Mouse (Mus musculus): ENCODE results near the gene Apol7a. TPM values are rescaled to one million over a fixed set of nuclear protein-coding genes. Genes with fewer than 3 reads are reported as not detected.
"Not testable (repeated sequence)": the region's sequence is repeated elsewhere in the genome, so short reads cannot be mapped to it uniquely, and the experiment has no call there.

Apol7a gene
- polyA plus RNA-seq, 1 experiment from 2014 or later, result not detected

- not testable (repeated sequence) for H3K27ac ChIP-seq; H3K9me3 ChIP-seq (replicated peaks); H3K36me3 ChIP-seq; H3K27me3 ChIP-seq (ENCODE audit: low read depth, poor library complexity, severe bottlenecking); DNase-seq (ENCODE audit: low spot score); H3K4me3 ChIP-seq; H3K4me1 ChIP-seq
- 63% methylated on average over 3 of the region's 3 CpGs for WGBS
These were observed 5.1 kb downstream of the Apol7a start for GRCm38 (mm10) chr15:77393832-77394231.

GRCm38 (mm10) chr15:77387462-77387861, 11.4 kb downstream of the Apol7a start:
- Histone ChIP-seq H3K27me3 (ENCODE audit: low read depth, poor library complexity, severe bottlenecking) (no peaks in the 10 kb centered on the region), H3K4me3 (no peak overlapping the region), H3K9me3 (replicated peaks) (no peaks in the 10 kb centered on the region), H3K27ac (no peak overlapping the region), H3K36me3 (no peaks in the 10 kb centered on the region), H3K4me1 (no peaks in the 10 kb centered on the region)
- 91% methylated on average over 2 of the region's 2 CpGs for WGBS
- no peak for DNase-seq (ENCODE audit: low spot score)

GRCm38 (mm10) chr15:77384340-77385030, 14.4 kb downstream of the Apol7a start:
- Histone ChIP-seq H3K4me1 (no peaks in the 10 kb centered on the region), H3K4me3 (no peak overlapping the region), H3K27me3 (ENCODE audit: low read depth, poor library complexity, severe bottlenecking) (no peaks in the 10 kb centered on the region), H3K27ac (no peak overlapping the region), H3K36me3 (no peaks in the 10 kb centered on the region), H3K9me3 (replicated peaks) (no peaks in the 10 kb centered on the region)
- no peak for DNase-seq (ENCODE audit: low spot score)
- WGBS, result 95% methylated on average over 7 of the region's 7 CpGs

- WGBS, result 63% methylated on average over 1 of the region's 1 CpGs
- H3K27ac ChIP-seq, result no peak overlapping the region
These were observed 16.0 kb downstream of the Apol7a start for GRCm38 (mm10) chr15:77382880-77383279.

GRCm38 (mm10) chr15:77382271-77382850, 16.5 kb downstream of the Apol7a start:
- H3K4me3 ChIP-seq, result no peak overlapping the region
- H3K36me3 ChIP-seq, result no peaks in the 10 kb centered on the region
- no peak overlapping the region for H3K27ac ChIP-seq
- DNase-seq (ENCODE audit: low spot score), result no peak
- WGBS, result 85% methylated on average over 11 of the region's 11 CpGs
- no peaks in the 10 kb centered on the region for H3K27me3 ChIP-seq (ENCODE audit: low read depth, poor library complexity, severe bottlenecking)
- H3K9me3 ChIP-seq (replicated peaks), result no peaks in the 10 kb centered on the region
- no peaks in the 10 kb centered on the region for H3K4me1 ChIP-seq

More at GRCm38 (mm10) chr15:77382880-77383279, 16.0 kb downstream of the Apol7a start:
- Histone ChIP-seq H3K4me3 (no peak overlapping the region), H3K4me1 (no peaks in the 10 kb centered on the region), H3K9me3 (replicated peaks) (no peaks in the 10 kb centered on the region), H3K36me3 (no peaks in the 10 kb centered on the region), H3K27me3 (ENCODE audit: low read depth, poor library complexity, severe bottlenecking) (no peaks in the 10 kb centered on the region)
- DNase-seq (ENCODE audit: low spot score), result no peak

- DNase-seq (ENCODE audit: low spot score), result no peak
- Histone ChIP-seq H3K9me3 (replicated peaks) (no peaks in the 10 kb centered on the region), H3K27ac (no peak overlapping the region), H3K4me1 (no peaks in the 10 kb centered on the region), H3K36me3 (no peaks in the 10 kb centered on the region), H3K27me3 (ENCODE audit: low read depth, poor library complexity, severe bottlenecking) (no peaks in the 10 kb centered on the region), H3K4me3 (no peak overlapping the region)
- WGBS, result 79% methylated on average over 6 of the region's 6 CpGs
These were observed 17.4 kb downstream of the Apol7a start for GRCm38 (mm10) chr15:77381481-77381880.

- Histone ChIP-seq H3K9me3 (replicated peaks) (no peaks in the 10 kb centered on the region), H3K27ac (no peak overlapping the region), H3K4me3 (no peak overlapping the region), H3K36me3 (no peaks in the 10 kb centered on the region), H3K27me3 (ENCODE audit: low read depth, poor library complexity, severe bottlenecking) (no peaks in the 10 kb centered on the region), H3K4me1 (no peaks in the 10 kb centered on the region)
- DNase-seq (ENCODE audit: low spot score), result no peak
- 61% methylated on average over 4 of the region's 4 CpGs for WGBS
These were observed 19.0 kb downstream of the Apol7a start for GRCm38 (mm10) chr15:77379921-77380320.

GRCm38 (mm10) chr15:77377419-77377818, 21.5 kb downstream of the Apol7a start:
- H3K27ac ChIP-seq, result no peak overlapping the region
- 96% methylated on average over 4 of the region's 4 CpGs for WGBS
- no peak overlapping the region for H3K4me3 ChIP-seq
- DNase-seq (ENCODE audit: low spot score), result no peak
- H3K36me3 ChIP-seq, result no peaks in the 10 kb centered on the region
- no peaks in the 10 kb centered on the region for H3K9me3 ChIP-seq (replicated peaks)
- H3K4me1 ChIP-seq, result no peaks in the 10 kb centered on the region
- H3K27me3 ChIP-seq (ENCODE audit: low read depth, poor library complexity, severe bottlenecking), result no peaks in the 10 kb centered on the region

GRCm38 (mm10) chr15:77376920-77377319, 22.0 kb downstream of the Apol7a start:
- DNase-seq (ENCODE audit: low spot score), result no peak
- Histone ChIP-seq H3K4me3 (no peak overlapping the region), H3K4me1 (no peaks in the 10 kb centered on the region), H3K36me3 (no peaks in the 10 kb centered on the region), H3K27me3 (ENCODE audit: low read depth, poor library complexity, severe bottlenecking) (no peaks in the 10 kb centered on the region), H3K27ac (no peak overlapping the region), H3K9me3 (replicated peaks) (no peaks in the 10 kb centered on the region)
- 90% methylated on average over 7 of the region's 7 CpGs for WGBS

GRCm38 (mm10) chr15:77370588-77370987, 28.3 kb downstream of the Apol7a start:
- no peaks in the 10 kb centered on the region for H3K9me3 ChIP-seq (replicated peaks)
- no peak for DNase-seq (ENCODE audit: low spot score)
- 92% methylated on average over 8 of the region's 8 CpGs for WGBS
- no peaks in the 10 kb centered on the region for H3K27me3 ChIP-seq (ENCODE audit: low read depth, poor library complexity, severe bottlenecking)
- peaks cover 34% of the 10 kb centered on the region for H3K4me1 ChIP-seq
- H3K27ac ChIP-seq, result no peak overlapping the region
- H3K36me3 ChIP-seq, result no peaks in the 10 kb centered on the region
- no peak overlapping the region for H3K4me3 ChIP-seq

GRCm38 (mm10) chr15:77369981-77370380, 28.9 kb downstream of the Apol7a start:
- Histone ChIP-seq H3K36me3 (no peaks in the 10 kb centered on the region), H3K27ac (no peak overlapping the region), H3K4me3 (no peak overlapping the region), H3K4me1 (peaks cover 39% of the 10 kb centered on the region), H3K27me3 (ENCODE audit: low read depth, poor library complexity, severe bottlenecking) (no peaks in the 10 kb centered on the region), H3K9me3 (replicated peaks) (no peaks in the 10 kb centered on the region)
- 93% methylated on average over 21 of the region's 21 CpGs for WGBS
- DNase-seq (ENCODE audit: low spot score), result no peak

- Histone ChIP-seq H3K27ac (peak overlapping the region; percentile 97; the same call in 1 of the 2 replicates), H3K27me3 (ENCODE audit: low read depth, poor library complexity, severe bottlenecking) (no peaks in the 10 kb centered on the region), H3K4me1 (peaks cover 40% of the 10 kb centered on the region), H3K36me3 (no peaks in the 10 kb centered on the region), H3K9me3 (replicated peaks) (no peaks in the 10 kb centered on the region), H3K4me3 (no peak overlapping the region)
- no peak for DNase-seq (ENCODE audit: low spot score)
- 90% methylated on average over 12 of the region's 12 CpGs for WGBS
These were observed 30.0 kb downstream of the Apol7a start for GRCm38 (mm10) chr15:77368818-77369320.

GRCm38 (mm10) chr15:77368148-77368547, 30.8 kb downstream of the Apol7a start:
- WGBS, result 1% methylated on average over 13 of the region's 13 CpGs
- peak; percentile 98 for DNase-seq (ENCODE audit: low spot score)
- Histone ChIP-seq H3K27ac (peak overlapping the region; percentile 97), H3K9me3 (replicated peaks) (no peaks in the 10 kb centered on the region), H3K4me1 (peaks cover 47% of the 10 kb centered on the region), H3K36me3 (no peaks in the 10 kb centered on the region), H3K27me3 (ENCODE audit: low read depth, poor library complexity, severe bottlenecking) (no peaks in the 10 kb centered on the region), H3K4me3 (peak overlapping the region; percentile 25; the same call in 1 of the 2 replicates)

Data from limb, embryonic 10.5 days (tissue).